Mouse (Mus musculus) layer of hippocampus, postnatal 36 days (tissue): ENCODE measurements around the gene Apoa4. TPM values are rescaled to one million over a fixed set of nuclear protein-coding genes. Genes with fewer than 3 reads are reported as not detected.

Experiments used
- DNase-seq, 2 experiments: peaks; one replicate each; pipeline ENCODE4 v3.0.0; 2022
- total RNA-seq, 2 experiments: library from RNA; stranded (reverse); gene quantifications; 2 replicates each; pipeline ENCODE4 v1.2.3; 2021

Apoa4 gene
- total RNA-seq = not detected

DNA sequence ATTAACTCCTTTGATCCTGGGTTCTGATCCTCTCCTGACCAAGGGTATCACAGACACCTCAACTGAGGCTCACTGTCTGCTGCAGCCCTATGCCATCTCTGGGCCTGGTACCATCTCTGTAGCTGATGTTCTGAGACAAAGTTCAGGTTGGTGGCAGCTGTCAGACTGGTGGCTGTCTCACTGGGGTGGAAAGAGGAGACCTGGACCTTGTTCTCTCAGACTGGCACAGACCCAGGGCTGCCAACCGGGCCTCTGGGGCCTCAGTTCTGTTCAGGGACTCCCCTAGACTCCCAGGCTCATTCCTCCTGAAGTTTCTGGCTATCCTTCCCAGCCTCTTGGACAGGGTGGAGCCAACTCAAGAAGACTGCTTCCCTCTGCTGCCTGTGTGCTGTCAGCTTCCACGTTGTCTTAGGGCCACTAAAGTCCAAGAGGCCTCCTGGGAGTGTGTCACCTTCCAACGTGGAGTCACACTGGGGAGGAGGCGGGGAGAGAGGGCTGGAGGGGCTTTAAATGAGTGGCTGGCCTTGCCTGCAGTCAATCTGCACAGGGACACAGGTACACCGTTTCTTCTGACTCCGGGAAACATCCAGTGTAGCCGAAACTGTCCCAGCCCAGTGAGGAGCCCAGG, at the start of gene Apoa4:
TSS of gene Apoa4 (plus strand) at position 171 of the 628 bp plus-strand sequence.
- DNase-seq = no peak

DNA sequence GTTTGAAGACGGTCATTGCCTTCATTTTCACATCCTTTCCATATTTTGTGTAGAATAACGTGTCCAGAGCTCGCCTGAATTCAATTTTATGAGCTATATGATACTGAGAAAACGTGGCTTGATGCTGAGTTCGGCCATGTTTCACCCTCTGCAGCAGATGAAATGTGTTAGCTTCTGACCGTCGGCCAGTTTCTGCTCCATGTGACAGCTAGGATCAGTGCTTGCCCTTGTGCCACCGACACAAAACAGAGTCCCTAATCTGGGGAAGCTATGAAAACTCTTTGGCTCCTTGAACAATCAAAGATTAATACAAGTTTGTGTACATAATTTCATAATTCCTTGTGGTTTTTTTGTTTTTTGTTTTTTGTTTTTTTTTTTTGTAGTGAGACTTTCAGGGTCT, 49.3 kb upstream of the Apoa4 start:
- DNase-seq = no peak

DNA sequence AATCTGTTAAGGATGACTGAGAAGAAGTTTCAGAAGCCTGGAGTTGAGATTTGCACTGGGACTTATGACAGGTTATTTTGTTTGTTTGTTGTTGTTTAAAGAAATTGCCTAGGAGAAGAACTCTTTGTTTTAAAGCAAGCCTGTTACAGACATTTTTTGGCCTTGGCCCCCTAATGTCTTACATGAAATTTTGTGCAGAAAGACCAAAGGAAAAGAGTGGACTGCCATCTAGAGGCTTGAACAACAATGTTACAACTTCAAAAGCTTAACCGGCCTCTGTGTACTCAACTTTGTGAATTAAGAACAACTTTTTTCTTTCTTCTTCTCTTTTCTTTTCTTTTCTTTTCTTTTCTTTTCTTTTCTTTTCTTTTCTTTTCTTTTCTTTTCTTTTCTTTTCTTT, 48.9 kb upstream of the Apoa4 start:
- DNase-seq = no peak

DNA sequence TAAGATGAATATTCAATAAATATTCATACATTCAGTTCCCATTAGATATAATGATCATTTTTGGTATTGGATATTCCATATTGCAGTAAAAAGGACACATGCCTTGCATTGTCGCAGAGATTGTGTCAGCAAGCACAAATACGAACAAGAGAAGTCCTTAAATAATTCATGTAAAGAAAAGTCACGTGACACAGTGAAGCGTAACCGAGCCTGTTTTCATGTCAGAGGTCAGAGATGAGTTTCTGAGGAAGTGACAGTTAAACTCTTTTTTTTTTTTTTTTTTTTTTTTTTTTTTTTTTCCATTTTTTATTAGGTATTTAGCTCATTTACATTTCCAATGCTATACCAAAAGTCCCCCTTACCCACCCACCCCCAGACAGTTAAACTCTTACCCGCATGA, 47.9 kb upstream of the Apoa4 start:
- DNase-seq = no peak

DNA sequence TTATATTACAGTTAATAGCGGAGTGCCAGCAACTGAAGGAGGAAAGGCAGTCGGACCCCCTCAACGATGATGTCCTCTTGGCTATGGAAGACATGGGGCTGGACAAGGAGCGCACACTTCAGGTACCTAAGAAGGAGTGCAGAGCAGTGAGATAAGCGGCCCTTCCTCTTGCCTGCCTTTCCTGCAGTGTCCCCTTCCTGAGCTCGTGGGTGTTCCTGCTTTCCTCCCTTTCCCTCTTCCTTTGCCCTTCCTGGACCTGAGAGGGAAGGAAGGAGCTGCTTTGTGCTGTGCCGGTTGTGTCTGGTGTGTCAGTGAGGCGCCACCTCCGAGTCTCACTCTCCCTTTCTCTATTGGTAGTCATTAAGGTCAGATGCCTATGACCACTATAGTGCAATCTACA, 45.7 kb upstream of the Apoa4 start:
- DNase-seq = no peak

DNA sequence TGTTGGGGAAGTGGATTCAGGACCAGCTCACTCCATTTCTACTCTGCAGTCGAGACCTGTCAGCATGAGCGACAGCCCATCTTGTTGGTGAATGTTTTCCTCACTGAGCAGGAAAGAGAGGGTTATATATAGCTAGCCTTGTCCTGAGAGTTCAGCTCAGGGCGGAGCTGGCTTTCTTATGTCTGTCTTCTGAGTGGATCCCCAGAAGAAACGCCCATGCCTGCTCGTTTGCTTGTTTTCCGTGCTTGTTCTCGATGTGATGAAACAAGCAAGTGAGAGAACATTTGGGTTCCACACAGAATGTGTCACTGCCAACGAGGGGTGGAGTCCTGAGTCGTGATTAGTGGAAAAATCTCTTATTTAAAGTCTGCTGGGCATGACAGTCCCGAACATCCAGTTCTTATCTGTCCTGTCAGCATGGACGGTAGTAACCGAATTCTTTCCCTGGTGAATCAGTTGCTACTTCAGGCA, 43.8 kb upstream of the Apoa4 start:
- DNase-seq = peak in 1 of 2 experiments; percentile 32

DNA sequence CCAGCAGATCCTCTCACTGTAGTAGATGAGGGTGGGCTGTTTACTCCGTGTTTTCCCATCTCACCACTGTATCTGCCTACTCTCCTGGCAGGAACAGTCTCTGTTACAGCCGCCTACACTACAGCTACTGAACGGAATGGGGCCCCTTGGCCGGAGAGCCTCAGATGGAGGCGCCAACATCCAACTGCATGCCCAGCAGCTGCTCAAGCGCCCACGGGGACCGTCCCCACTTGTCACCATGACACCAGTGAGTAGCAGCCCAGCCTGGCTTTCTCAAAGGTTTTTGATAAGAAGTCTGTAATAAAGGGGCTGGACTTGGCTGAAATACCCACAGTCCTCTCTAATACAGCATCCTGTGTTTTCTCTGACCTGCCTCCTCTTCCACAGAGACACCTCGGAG, 42.0 kb upstream of the Apoa4 start:
- DNase-seq = peak; percentile 42 to 55

DNA sequence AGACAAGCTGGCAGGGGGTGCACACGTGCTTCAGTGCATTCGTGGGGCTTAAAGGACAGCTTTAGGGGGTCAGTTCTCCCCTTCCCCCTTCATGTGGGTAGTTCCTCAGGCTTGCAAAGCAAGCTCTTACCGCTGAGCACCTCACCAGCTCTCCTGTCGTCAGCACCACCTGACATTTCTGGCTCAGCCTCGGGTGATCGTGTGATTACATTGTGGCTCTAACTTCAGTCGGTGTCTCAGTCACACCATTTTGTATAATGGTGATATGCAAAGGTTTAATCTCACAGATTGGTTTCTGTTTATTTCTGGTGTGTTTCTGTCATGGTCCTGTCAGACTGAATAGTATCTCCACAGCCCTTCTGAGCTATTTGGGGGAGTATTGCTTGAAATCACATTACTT, 41.6 kb upstream of the Apoa4 start:
- DNase-seq = no peak

DNA sequence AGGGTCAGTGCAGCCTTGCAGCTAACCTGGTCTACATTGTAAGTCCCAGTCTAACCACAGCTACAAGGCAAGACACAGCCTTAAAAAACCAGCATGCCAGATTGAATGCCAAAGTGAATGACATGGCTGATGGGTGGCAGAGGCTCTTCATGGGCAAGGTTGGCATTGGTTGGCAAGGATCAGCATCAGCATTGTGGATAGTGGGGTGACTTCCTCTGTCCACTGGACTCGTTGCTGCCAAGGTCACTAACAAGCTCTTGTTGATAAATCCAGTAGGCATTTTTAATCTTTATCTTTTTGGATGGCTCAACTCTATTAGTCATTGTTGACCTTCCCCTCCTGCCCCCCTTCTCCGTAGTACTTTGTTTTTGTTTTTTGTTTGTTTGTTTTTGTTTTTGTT, 40.9 kb upstream of the Apoa4 start:
- DNase-seq = no peak

DNA sequence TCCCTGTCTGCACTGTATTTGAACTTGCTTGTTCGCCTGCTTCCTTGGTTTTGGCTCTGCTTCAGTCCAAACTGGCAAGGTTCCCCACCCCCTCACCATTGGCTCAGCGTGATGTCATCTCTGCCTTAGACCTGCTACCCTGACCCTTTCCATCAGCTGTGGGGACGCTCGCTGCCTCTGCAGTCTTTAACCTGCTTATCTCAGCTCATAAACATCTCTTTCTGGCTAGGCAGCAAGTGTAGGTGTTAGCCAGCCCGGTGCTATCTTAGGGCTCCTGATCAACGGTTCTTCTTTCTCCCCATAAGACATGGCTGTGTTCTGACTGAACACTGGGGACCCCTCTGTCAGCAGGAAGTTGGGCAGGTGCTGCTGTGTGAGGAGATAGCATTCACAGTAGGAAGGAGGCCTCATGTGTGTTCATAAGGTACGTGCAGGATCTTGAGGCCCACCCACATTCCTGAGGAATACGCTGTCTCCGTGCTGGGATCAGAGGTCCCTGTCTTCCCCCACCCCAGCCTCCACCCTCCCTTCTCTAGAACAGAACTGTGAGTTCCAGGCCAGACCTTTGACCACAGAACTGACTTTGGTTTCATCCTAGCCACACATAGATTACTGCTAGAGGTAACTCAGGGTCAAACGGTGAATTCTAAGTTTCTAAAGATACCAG, 33.5 kb upstream of the Apoa4 start:
- DNase-seq = no peak

DNA sequence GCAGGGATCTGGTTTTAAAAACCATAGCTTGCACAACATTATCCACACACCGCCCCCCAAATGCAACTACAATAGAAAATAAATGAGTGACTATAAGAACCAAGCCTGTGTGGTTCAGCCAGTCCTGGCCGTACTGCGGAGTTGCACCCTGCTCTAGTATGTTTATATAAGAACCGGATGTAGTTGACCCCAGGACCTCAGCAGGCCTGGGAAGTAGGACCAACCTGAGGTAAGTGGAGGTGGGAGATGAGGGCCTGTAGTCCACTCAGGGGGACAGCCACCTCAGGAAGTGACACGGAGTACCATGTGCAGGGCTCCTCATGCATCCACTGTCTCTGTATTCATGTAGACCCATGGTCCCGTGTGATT, 33.0 kb upstream of the Apoa4 start:
- no peak for DNase-seq

DNA sequence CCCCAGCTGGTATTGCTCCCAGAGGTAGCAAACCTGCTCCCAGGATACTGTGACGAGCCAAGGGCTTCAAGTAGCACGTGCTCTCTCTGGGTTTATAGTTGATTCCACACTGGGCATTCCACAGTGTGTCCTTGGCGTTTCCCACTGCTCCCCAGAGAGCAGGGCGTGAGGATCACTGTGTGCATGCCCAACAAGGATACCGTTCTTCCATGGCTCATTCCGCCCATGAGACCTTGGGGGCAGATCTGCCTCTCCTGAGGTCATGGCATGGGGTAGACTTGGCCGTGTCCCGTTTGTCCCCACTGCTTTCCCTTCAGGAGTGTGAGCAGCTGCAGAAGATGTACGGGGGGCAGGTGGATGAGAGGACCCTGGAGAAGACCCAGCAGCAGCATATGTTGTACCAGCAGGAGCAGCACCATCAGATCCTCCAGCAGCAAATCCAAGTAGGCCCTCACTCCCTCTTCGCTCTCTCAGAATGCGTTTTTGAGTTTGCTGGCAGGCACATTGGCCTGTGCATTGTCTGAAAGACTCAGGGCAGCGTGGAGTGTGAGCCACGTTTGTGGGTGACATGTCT, 32.0 kb upstream of the Apoa4 start:
- no peak for DNase-seq

DNA sequence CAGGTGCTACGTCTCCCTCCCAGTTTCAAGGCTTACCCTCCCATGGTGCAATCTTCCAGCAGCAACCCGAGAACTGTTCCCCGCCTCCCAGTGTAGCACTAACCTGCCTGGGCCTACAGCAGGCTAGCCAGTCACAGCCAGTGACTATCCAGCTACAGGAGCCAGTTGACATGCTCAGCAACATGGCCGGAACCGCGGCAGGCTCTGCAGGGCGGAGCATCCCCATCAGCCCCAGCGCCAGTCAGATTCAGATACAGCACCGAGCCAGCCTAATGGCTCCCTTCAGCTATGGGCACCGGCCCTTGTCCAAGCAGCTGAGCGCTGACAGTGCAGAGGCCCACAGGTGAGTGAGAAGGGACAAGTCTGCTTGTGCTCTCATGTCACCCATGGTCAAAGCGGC, 30.0 kb upstream of the Apoa4 start:
- no peak for DNase-seq

DNA sequence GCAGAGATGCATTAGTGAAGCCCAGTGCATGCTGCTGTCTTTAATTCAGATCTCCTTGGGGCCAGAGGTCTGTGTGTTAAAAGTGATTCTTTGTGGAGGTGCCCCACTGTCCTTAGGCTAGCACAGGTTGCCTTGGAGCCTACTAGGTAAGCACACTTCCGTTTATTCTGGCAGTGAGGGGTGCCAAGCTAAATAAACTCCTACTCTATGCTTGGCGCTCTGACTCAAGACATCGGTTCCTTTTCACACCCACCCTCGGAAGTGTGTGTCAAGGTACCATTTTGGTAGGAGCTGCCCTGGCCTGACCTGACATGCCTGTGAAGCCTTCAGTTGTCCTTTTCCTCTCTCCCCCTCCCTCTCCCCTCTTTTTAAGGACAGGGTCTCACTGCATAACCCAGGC, 26.2 kb upstream of the Apoa4 start:
- DNase-seq = no peak

DNA sequence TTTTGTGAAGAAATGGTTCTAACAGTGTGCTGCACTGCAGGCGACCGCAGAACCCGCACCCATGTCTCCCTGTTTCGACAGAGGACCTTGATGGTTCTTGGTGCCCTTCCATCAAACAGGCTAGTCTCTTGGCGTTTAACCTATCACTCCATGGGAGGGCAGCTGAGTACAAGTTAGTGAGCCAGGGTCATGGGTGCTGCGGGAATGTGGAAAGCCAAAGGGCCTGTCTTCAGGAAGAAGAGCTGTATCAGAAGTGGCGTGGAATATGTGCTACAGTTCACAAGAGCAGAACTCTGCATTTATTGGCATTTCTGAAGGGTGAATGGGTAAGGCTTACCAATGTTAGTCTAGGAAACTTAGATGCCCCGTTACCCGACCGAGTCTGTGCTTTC, 25.6 kb upstream of the Apoa4 start:
- no peak for DNase-seq

DNA sequence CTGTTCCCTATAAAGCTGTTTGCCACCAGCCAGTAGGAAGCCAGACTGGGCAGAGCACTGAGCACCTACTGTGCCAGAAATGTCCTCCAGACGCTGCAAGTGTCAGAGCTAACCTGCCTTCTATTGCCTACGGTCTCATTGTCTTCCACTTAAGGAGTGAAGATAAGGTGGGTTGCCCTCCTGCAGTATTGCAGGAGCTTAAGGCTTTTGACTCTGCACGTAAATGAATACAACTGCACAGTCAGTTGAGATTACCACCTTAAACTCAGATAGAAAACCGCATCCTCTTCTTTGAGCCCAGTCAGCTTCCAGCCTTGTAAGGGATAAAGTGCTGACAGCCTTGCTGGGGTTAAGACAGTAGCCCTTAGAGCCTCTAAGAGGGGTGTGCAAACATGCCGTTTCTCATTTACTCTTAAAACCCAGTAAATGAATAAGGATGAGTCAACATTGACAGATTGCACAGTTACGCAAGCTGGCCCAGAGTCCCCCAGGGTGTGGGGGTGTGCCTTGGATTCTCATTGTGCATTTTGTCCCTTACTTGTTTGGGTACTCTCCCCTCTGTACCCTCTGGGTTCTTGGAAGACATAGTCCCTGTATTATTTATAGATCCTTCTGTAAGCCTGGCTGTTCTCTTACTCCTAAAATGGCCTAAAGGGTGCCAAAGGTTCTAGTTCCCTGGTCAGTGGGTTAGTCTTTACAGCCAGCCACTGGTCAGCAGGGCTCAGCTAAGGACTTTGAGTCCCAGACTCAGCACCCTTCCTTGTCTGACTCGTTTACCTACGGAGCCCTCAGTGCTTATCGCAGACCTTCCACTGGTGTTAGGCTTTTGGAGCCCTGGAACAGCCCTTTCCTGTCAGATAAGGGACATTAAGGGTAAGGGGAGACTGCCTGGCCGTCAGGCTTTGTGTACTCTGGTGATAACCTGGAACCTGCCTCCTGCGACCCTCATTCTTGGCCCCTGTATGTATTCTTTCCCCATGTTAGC, 24.9 kb upstream of the Apoa4 start:
- DNase-seq = peak; percentile 56 to 60

DNA sequence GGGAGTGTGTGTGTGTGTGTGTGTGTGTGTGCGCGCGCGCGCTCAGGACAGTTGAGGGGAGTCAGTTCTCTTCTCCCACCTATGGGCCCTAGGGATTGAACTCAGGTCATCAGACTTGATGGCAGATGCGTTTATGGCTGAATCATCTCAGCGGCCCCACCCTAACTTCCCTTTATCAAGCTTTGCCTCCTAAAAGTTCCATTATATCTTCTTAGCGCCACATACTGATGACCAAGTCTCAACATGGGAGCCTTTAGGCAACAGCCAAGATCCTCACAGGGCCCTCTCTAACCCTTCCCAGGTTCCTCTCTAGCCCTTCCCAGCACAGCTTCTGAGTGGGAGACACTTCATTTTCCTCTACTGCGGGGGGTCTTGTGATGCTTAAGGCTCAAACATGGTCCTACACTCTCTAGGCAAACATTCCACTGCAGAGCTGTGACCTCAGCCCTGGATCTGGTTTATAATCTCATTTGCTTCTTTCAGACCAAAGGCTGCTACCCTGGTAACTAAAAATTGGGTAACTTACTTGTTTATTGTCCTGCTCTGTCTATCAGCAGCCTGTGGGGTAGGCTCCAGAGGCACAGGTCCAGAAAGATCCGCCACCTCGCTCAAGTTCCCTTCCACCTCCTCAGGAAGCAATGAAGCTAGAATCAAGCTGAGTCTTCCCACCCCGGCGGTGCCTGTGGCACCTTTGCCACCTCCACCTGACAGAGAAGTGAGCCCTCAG, 23.6 kb upstream of the Apoa4 start:
- DNase-seq = no peak

DNA sequence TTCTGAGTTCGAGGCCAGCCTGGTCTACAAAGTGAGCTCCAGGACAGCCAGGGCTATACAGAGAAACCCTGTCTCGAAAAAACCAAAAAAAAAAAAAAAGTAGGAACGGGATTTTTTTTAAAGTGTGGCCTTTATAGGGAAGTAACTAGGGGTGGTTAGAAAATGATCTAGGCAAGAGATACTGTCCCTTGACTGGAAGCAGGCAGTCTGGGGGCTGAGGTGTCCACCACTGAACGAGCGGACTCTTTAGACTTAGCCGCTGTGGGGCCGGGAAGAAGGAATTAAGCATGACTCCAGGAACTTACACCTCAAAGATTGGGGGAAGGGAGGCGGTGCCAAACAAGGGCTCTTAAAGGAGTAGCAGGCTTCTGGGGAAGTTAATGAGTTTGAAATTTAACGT, 22.3 kb upstream of the Apoa4 start:
- DNase-seq = no peak

DNA sequence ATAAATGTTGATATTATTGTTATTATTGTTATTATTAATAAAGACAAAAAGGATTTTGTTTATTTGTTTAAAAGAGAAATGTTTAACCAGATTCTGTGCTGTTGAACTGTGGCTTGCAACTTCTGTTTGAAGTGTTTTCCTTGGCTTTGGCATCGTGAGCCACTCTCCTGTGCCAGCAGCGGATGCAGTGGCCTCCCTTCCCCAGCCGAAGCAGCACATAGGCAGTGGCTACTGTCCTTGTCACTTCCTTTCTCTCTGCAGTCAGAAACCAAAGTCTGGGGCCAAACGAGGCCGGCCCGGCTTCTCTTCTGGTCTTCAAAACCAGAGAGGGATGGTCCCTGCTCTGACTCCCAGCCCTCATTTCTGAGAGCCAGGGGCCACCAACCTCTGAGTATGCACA, 17.4 kb upstream of the Apoa4 start:
- no peak for DNase-seq

DNA sequence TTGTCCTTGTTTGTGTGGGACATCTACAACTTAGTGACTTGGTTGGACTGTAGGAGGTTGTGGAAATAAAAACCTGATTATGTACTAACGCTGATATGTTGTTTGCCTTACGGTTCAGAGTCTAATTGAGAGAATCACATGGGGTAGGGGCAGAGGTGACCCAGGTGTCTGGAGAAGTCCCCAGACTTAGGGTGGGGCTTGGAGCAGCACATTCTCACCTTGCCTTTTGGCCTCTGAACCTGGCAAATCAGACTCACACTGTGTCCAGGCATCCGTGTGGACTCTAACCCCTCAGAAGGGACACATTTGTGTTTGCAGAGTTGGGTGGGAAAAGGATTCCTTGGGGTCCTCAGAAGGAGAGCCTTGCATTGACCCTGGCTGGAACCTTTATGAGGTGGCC, 16.4 kb upstream of the Apoa4 start:
- DNase-seq = no peak

DNA sequence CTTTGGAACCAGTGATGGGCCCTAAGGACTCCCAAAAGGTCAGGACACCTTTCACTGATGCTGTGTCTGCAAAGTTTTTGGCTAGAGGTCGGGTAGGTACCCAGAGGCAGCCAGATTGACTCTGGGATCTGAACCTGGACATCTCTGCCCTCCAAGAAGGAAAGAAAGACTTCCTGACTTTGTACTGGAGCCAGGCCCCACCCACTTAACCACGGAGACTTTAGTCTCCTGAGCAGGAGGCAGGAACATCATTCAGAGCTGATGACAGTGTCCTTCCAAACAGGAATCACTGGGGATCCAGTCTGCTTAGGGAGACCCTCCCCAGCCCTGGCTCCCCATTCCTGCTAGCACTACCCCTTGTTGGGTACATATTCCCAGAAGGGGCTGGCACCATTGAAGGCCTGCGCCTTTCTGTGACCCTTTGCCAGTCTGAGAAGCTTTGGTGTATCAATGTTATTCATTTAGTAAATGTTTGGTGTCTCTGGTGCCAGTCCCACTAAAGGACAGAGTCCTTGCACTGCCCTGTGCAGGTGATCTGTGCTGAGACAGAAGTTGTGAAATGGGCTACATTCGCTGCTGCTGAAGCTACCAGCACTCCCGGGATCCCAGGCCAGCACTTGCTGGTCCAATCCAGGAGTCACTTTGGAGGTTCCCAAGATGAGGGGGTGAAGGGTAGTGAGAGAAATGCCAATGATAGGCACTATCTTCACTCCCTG, 15.4 kb upstream of the Apoa4 start:
- no peak for DNase-seq
